Mouse (Mus musculus): ENCODE results near the gene Eloa. TPM values are rescaled to one million over a fixed set of nuclear protein-coding genes. Genes with fewer than 3 reads are reported as not detected.
A peak's percentile ranks its signal among the peaks of the same experiment; 100 is the strongest.

Gene Eloa
- polyA plus RNA-seq, 1 experiment: 16.8 TPM

GRCm38 (mm10) chr4:136016059-136016602 is 5.4 kb downstream of the Eloa start:
- Histone ChIP-seq H3K27ac (ENCODE audit: insufficient read depth, low read length) (no peak overlapping the region), H3K4me3 (ENCODE audit: insufficient read depth, low read length) (no peak overlapping the region), H3K4me1 (ENCODE audit: control insufficient read depth, insufficient read depth, low read length) (peaks cover 2% of the 10 kb centered on the region; the same call in 1 of the 2 replicates)
- no peak for TF ChIP-seq CTCF (IDR thresholded peaks at IDR 0.05; ENCODE audit: extremely low read depth, insufficient read depth, low read length)
- no peak for TF ChIP-seq POLR2A (IDR thresholded peaks at IDR 0.05; ENCODE audit: extremely low read depth, insufficient read depth, low read length)

- no peak overlapping the region for H3K27ac ChIP-seq (ENCODE audit: insufficient read depth, low read length)
- no peaks in the 10 kb centered on the region for H3K4me1 ChIP-seq (ENCODE audit: control insufficient read depth, insufficient read depth, low read length)
- no peak overlapping the region for H3K4me3 ChIP-seq (ENCODE audit: insufficient read depth, low read length)
- TF ChIP-seq POLR2A (IDR thresholded peaks at IDR 0.05; ENCODE audit: extremely low read depth, insufficient read depth, low read length): no peak
- TF ChIP-seq CTCF (IDR thresholded peaks at IDR 0.05; ENCODE audit: extremely low read depth, insufficient read depth, low read length): no peak
Measured at GRCm38 (mm10) chr4:136010586-136010985, 11.0 kb downstream of the Eloa start.

DNA sequence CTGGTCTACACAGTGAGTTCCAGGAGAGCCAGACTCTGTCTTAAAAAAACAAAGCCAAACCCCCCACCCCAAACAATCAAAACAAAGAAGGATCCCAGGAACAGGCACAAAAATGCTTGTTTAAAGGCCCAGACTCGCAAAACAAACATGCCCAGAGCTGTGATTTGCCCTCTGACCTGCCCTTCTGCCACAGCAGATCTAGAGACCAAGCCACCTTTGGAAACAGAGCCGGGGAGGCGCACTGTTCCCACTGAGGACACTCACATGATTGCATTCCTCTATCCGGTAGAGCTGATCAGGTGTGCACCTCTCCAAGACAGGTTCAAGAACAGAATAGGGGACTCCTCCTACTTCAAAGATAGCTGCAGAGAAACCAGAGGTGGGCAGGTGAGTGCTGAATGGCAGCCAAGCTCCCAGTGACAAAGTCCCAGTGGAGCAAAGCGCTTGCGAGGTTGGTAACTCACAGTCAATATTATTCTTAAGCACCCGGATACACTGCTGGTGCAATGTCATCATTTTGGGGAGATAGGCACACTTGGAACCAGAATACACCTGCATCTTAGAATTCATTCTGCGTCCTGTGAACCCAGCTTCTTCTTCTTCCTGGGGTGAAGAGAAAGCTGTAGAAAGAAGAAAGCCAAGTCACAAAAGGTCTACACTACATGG is 12.6 kb downstream of the Eloa start:
- Histone ChIP-seq H3K4me3 (ENCODE audit: insufficient read depth, low read length) (no peak overlapping the region), H3K4me1 (ENCODE audit: control insufficient read depth, insufficient read depth, low read length) (no peaks in the 10 kb centered on the region), H3K27ac (ENCODE audit: insufficient read depth, low read length) (no peak overlapping the region)
- TF ChIP-seq CTCF (IDR thresholded peaks at IDR 0.05; ENCODE audit: extremely low read depth, insufficient read depth, low read length): no peak
- no peak for TF ChIP-seq POLR2A (IDR thresholded peaks at IDR 0.05; ENCODE audit: extremely low read depth, insufficient read depth, low read length)

DNA sequence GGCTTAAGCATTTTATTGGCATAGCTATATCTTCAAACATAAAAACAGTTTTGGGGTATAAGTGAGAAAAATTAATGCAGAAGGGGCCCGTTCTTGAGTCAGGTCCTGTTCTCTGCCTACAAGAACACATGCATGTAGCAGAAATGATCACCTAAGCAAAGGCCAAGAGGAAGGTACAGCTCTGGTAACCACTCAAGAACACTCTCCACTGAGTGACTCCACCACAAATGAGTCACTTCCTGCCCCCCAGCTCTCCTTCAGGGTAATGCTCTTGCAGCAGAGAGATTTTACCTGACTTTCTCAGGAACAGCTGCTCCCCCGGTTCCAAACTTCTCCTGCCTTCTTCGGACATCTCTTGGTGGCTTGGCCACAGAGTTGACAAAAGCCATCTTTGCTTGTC is 14.7 kb downstream of the Eloa start:
- Histone ChIP-seq H3K4me1 (ENCODE audit: control insufficient read depth, insufficient read depth, low read length) (no peaks in the 10 kb centered on the region), H3K27ac (ENCODE audit: insufficient read depth, low read length) (no peak overlapping the region), H3K4me3 (ENCODE audit: insufficient read depth, low read length) (no peak overlapping the region)
- no peak for TF ChIP-seq POLR2A (IDR thresholded peaks at IDR 0.05; ENCODE audit: extremely low read depth, insufficient read depth, low read length)
- TF ChIP-seq CTCF (IDR thresholded peaks at IDR 0.05; ENCODE audit: extremely low read depth, insufficient read depth, low read length): no peak

DNA sequence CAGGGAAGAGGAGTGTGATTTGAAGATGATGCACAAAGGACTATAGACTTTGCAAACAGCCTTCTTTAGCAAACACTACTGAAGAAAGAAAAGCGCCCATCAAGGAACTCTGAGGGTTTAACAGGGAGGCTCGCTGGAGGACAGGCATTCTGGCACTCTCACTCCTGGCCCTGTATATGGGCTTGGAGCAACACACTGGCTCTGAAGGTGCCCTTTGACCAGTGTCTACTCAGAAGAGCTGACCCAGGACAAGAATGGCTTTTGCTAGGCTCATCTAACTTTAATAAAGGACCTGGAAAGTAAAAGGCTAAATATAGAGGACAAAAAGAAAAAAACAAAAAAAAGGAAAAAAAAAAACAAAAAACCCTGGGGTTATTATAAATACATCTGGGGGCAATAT is 16.6 kb downstream of the Eloa start:
- Histone ChIP-seq H3K4me3 (ENCODE audit: insufficient read depth, low read length) (no peak overlapping the region), H3K4me1 (ENCODE audit: control insufficient read depth, insufficient read depth, low read length) (no peaks in the 10 kb centered on the region)
- TF ChIP-seq CTCF (IDR thresholded peaks at IDR 0.05; ENCODE audit: extremely low read depth, insufficient read depth, low read length) (no peak), POLR2A (IDR thresholded peaks at IDR 0.05; ENCODE audit: extremely low read depth, insufficient read depth, low read length) (no peak)

GRCm38 (mm10) chr4:136004107-136004675 is 17.4 kb downstream of the Eloa start:
- H3K4me3 ChIP-seq (ENCODE audit: insufficient read depth, low read length): no peak overlapping the region
- no peak overlapping the region for H3K27ac ChIP-seq (ENCODE audit: insufficient read depth, low read length)
- TF ChIP-seq CTCF (IDR thresholded peaks at IDR 0.05; ENCODE audit: extremely low read depth, insufficient read depth, low read length) (no peak), POLR2A (IDR thresholded peaks at IDR 0.05; ENCODE audit: extremely low read depth, insufficient read depth, low read length) (no peak)
- no peaks in the 10 kb centered on the region for H3K4me1 ChIP-seq (ENCODE audit: control insufficient read depth, insufficient read depth, low read length)

More for the DNA sequence above, 16.6 kb downstream of the Eloa start:
- no peak overlapping the region for H3K27ac ChIP-seq (ENCODE audit: insufficient read depth, low read length)

- Histone ChIP-seq H3K4me1 (ENCODE audit: control insufficient read depth, insufficient read depth, low read length) (no peaks in the 10 kb centered on the region), H3K27ac (ENCODE audit: insufficient read depth, low read length) (no peak overlapping the region), H3K4me3 (ENCODE audit: insufficient read depth, low read length) (no peak overlapping the region)
- no peak for TF ChIP-seq POLR2A (IDR thresholded peaks at IDR 0.05; ENCODE audit: extremely low read depth, insufficient read depth, low read length)
Measured at GRCm38 (mm10) chr4:135995118-135995517, 26.4 kb downstream of the Eloa start.

DNA sequence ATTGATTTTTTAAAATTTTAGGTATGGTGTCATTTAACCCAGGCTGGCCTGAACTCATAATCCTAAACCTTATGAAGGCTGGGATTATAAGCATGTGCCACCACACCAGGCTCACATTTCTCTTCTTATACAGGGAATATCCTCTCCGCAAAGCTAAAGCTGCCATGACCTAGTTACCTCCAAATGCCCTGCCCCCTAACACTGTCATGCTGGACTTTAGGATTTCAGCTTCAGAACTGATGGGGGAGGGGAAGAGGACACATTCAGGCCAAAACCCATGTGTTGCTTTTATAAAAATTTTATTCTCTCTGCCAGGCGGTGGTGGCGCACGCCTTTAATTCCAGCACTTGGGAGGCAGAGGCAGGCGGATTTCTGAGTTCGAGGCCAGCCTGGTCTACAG is 27.6 kb downstream of the Eloa start:
- TF ChIP-seq CTCF (IDR thresholded peaks at IDR 0.05; ENCODE audit: extremely low read depth, insufficient read depth, low read length) (no peak), POLR2A (IDR thresholded peaks at IDR 0.05; ENCODE audit: extremely low read depth, insufficient read depth, low read length) (no peak)

DNA sequence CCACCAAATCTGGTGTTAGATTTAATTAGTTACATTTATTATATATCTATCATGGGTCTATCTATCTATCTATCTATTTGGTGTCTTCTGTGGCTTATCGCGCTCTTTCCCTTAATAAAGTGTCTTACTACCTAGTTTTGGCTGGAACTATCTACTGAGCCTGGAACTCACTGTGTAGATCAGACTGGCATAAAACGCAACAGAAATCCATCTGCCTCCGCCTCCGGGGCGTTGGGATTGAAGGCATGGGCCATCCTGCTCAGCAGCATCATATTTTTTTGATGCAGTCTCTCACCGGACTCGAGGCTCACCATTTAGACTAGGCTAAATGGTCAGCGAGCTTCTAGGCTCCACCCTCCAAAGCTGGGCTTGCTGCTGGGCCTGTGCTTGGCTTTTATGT is 33.8 kb downstream of the Eloa start:
- Histone ChIP-seq H3K27ac (ENCODE audit: insufficient read depth, low read length) (no peak overlapping the region), H3K4me3 (ENCODE audit: insufficient read depth, low read length) (peak overlapping the region; percentile 95; the same call in 1 of the 2 replicates), H3K4me1 (ENCODE audit: control insufficient read depth, insufficient read depth, low read length) (peaks cover 2% of the 10 kb centered on the region; the same call in 1 of the 2 replicates)
- no peak for TF ChIP-seq POLR2A (IDR thresholded peaks at IDR 0.05; ENCODE audit: extremely low read depth, insufficient read depth, low read length)
- no peak for TF ChIP-seq CTCF (IDR thresholded peaks at IDR 0.05; ENCODE audit: extremely low read depth, insufficient read depth, low read length)

More for the DNA sequence above, 27.6 kb downstream of the Eloa start:
- Histone ChIP-seq H3K4me1 (ENCODE audit: control insufficient read depth, insufficient read depth, low read length) (no peaks in the 10 kb centered on the region), H3K4me3 (ENCODE audit: insufficient read depth, low read length) (no peak overlapping the region), H3K27ac (ENCODE audit: insufficient read depth, low read length) (no peak overlapping the region)
